Mouse (Mus musculus): ENCODE data around the gene Il17ra.

- no peak for TF ChIP-seq CTCF (IDR thresholded peaks at IDR 0.05; ENCODE audit: low read depth)
- TF ChIP-seq EP300 (optimal IDR thresholded peaks at IDR 0.05) = no peak
Measured at GRCm38 (mm10) chr6:120462251-120462650, 796 bp upstream of the Il17ra start.
